Mouse (Mus musculus) embryonic facial prominence, embryonic 13.5 days (tissue): Measurements from ENCODE around the gene Sarnp. TPM values are rescaled to one million over a fixed set of nuclear protein-coding genes. Genes with fewer than 3 reads are reported as not detected.
A peak's percentile ranks its signal among the peaks of the same experiment; 100 is the strongest.
"Not testable (repeated sequence)": the region's sequence is repeated elsewhere in the genome, so short reads cannot be mapped to it uniquely, and the experiment has no call there.

ENCODE experiments used
- ATAC-seq: fragments of 200-750 bp; cut with Nextera tagmentation; 2 replicates; pipeline ENCODE4 v1.8.0; 2017; ENCODE audit warnings: low read depth; ENCODE audit not compliant: insufficient number of reproducible peaks, insufficient read depth, low FRiP score, low TSS enrichment
- H3K27ac ChIP-seq: fragments of 300-500 bp; sonication (generic); 2 replicates; pipeline ENCODE4 v1.5.1; 2015; ENCODE audit warnings: moderate library complexity, mild to moderate bottlenecking, inconsistent platforms
- H3K27me3 ChIP-seq: fragments of 300-500 bp; sonication (generic); 2 replicates; pipeline ENCODE4 v1.6.1; 2015; ENCODE audit warnings: mild to moderate bottlenecking, inconsistent platforms
- H3K36me3 ChIP-seq: fragments of 300-500 bp; sonication (generic); 2 replicates; pipeline ENCODE4 v1.6.1; 2015; ENCODE audit warnings: mild to moderate bottlenecking, inconsistent platforms
- H3K4me1 ChIP-seq: fragments of 300-500 bp; sonication (generic); 2 replicates; pipeline ENCODE4 v1.6.1; 2015; ENCODE audit warnings: inconsistent platforms
- H3K4me2 ChIP-seq: fragments of 300-500 bp; sonication (generic); 2 replicates; pipeline ENCODE4 v1.6.1; 2015; ENCODE audit warnings: moderate library complexity, mild to moderate bottlenecking, inconsistent platforms
- H3K4me3 ChIP-seq: fragments of 300-500 bp; sonication (generic); 2 replicates; pipeline ENCODE4 v1.5.1; 2015; ENCODE audit warnings: mild to moderate bottlenecking, inconsistent platforms
- H3K9ac ChIP-seq: fragments of 300-500 bp; sonication (generic); 2 replicates; pipeline ENCODE4 v1.6.1; 2015; ENCODE audit warnings: mild to moderate bottlenecking, inconsistent platforms
- H3K9me3 ChIP-seq: fragments of 300-500 bp; sonication (generic); 2 replicates; pipeline ENCODE4 v1.6.1; 2016; ENCODE audit warnings: inconsistent platforms
- WGBS: fragments of 180-500 bp; shearing (Covaris S2); methylation state at CpG from one replicate; pipeline ENCODE4 v1.1.7; 2015; ENCODE audit warnings: mixed read lengths; 5-methylcytosine and 5-hydroxymethylcytosine counted together
- polyA plus RNA-seq: library from polyadenylated mRNA; unstranded; fragments of >200 nt; fragmentation: Nextera tagmentation; extraction: Ambion mirVana; gene quantifications from 2 replicates; pipeline ENCODE4 v1.2.1, GENCODE M21; 2015

Gene Sarnp
- polyA plus RNA-seq, 1 experiment from 2014 or later: 252 TPM

GRCm38 (mm10) chr10:128821358-128822056 is 4.4 kb downstream of the Sarnp start, which contains the start of gene Ormdl2:
Gene Ormdl2, minus strand, starts transcription at chr10:128821645.
- Histone ChIP-seq H3K4me3 (peak within 1 kb of the TSS; percentile 94), H3K9ac (peak within 1 kb of the TSS; percentile 86), H3K9me3 (no peaks in the 10 kb centered on the region), H3K27me3 (no peaks in the 10 kb centered on the region), H3K27ac (peak within 1 kb of the TSS; percentile 72; the same call in 1 of the 2 replicates), H3K4me1 (peaks cover 18% of the 10 kb centered on the region), H3K36me3 (peaks cover 41% of the 10 kb centered on the region), H3K4me2 (peak within 1 kb of the TSS; percentile 85)
- ATAC-seq: peak; percentile 99
- under 1% methylated on average over 46 of the region's 46 CpGs for WGBS

- Histone ChIP-seq H3K4me1 (peaks cover 18% of the 10 kb centered on the region), H3K27me3 (no peaks in the 10 kb centered on the region), H3K36me3 (peaks cover 35% of the 10 kb centered on the region), H3K4me3 (peak overlapping the region; percentile 94), H3K9me3 (no peaks in the 10 kb centered on the region), H3K27ac (peak overlapping the region; percentile 72; the same call in 1 of the 2 replicates), H3K9ac (peak overlapping the region; percentile 86), H3K4me2 (peak overlapping the region; percentile 85)
- ATAC-seq: no peak
- 3% methylated on average over 13 of the region's 13 CpGs for WGBS
Observed at GRCm38 (mm10) chr10:128822135-128822534, 5.0 kb downstream of the Sarnp start.

GRCm38 (mm10) chr10:128823087-128823486 is 6.0 kb downstream of the Sarnp start:
- H3K27ac ChIP-seq, H3K9me3 ChIP-seq, H3K27me3 ChIP-seq, H3K9ac ChIP-seq, ATAC-seq: not testable (repeated sequence)
- peaks cover 18% of the 10 kb centered on the region for H3K4me1 ChIP-seq
- peaks cover 31% of the 10 kb centered on the region for H3K36me3 ChIP-seq
- H3K4me3 ChIP-seq: peak overlapping the region; percentile 94
- H3K4me2 ChIP-seq: peak overlapping the region; percentile 85
- 80% methylated on average over 4 of the region's 4 CpGs for WGBS

- no peak overlapping the region for H3K4me3 ChIP-seq
- no peak overlapping the region for H3K27ac ChIP-seq
- no peaks in the 10 kb centered on the region for H3K27me3 ChIP-seq
- H3K4me1 ChIP-seq: peaks cover 18% of the 10 kb centered on the region
- no peak overlapping the region for H3K9ac ChIP-seq
- WGBS: 96% methylated on average over 9 of the region's 9 CpGs
- ATAC-seq: no peak
- peaks cover 27% of the 10 kb centered on the region for H3K36me3 ChIP-seq
- no peak overlapping the region for H3K4me2 ChIP-seq
- H3K9me3 ChIP-seq: no peaks in the 10 kb centered on the region
Observed at GRCm38 (mm10) chr10:128823821-128824220, 6.7 kb downstream of the Sarnp start.

DNA sequence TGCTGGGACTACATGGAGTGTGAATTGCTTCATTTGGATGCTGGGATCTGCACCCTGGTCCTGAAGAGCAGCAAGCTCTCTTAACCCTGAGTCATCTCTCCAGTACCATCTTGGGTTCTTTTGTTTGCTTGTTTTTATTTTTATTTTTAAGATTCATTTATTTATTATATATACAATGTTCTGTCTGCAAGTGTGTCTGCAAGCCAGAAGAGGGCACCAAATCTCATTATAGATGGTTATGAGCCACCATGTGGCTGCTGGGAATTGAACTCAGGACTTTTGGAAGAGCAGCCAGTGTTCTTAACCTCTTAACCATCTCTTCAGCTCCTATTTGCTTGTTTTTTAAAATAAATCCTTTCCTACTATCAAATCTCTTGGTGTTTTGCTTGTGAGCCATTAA is 20.3 kb downstream of the Sarnp start:
- ATAC-seq: no peak
- Histone ChIP-seq H3K4me2 (no peak overlapping the region), H3K4me1 (no peaks in the 10 kb centered on the region), H3K9ac (no peak overlapping the region), H3K4me3 (no peak overlapping the region), H3K36me3 (peaks cover 85% of the 10 kb centered on the region), H3K9me3 (no peaks in the 10 kb centered on the region), H3K27ac (no peak overlapping the region), H3K27me3 (no peaks in the 10 kb centered on the region)

DNA sequence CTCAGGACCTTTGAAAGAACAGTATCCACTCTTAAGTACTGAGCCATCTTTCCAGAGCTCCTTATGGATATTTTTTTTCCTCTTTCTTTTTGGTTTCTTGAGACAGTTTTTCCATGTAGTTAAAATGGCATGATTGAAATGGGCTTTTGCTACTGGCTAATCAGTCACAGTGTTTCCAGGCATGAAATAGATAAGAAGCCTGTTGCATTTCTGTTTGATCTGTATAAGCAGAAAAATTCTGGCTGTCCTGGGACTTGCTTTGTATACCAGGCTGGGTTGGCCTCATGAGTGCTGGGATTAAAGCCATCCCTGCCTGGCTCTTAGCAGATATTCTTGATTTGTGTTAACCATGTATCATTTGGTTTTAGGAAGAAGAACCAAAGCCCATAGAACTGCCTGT is 22.3 kb downstream of the Sarnp start:
- Histone ChIP-seq H3K9me3 (no peaks in the 10 kb centered on the region), H3K4me1 (no peaks in the 10 kb centered on the region), H3K36me3 (peaks cover 78% of the 10 kb centered on the region)

GRCm38 (mm10) chr10:128840612-128841011 is 23.5 kb downstream of the Sarnp start:
- H3K4me1 ChIP-seq: no peaks in the 10 kb centered on the region
- H3K36me3 ChIP-seq: peaks cover 75% of the 10 kb centered on the region
- H3K9me3 ChIP-seq: no peaks in the 10 kb centered on the region
- ATAC-seq: no peak
- no peaks in the 10 kb centered on the region for H3K27me3 ChIP-seq
- H3K9ac ChIP-seq: no peak overlapping the region
- H3K4me3 ChIP-seq: no peak overlapping the region
- H3K27ac ChIP-seq: no peak overlapping the region
- no peak overlapping the region for H3K4me2 ChIP-seq

More for the DNA sequence above, 22.3 kb downstream of the Sarnp start:
- Histone ChIP-seq H3K4me2 (no peak overlapping the region), H3K27me3 (no peaks in the 10 kb centered on the region), H3K9ac (no peak overlapping the region), H3K4me3 (no peak overlapping the region), H3K27ac (no peak overlapping the region)
- ATAC-seq: no peak

DNA sequence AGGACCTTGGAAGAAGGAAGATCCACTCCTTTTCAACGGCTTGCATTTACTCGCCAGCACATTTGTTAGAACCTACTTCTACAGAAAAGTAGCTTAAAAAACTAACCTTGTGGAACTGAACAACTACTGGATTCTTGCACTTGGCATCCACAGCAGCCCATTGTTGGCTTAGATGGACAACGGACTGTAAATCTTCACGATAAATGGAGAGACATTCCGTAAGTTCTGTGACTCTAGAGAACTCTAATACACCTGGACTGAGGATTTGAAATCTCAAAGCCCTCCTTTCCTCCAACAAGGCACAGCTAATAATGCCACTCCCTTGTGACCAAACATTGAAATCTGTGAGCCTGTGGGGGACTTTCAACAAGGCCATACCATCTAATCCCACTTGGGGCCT is 26.1 kb downstream of the Sarnp start:
- Histone ChIP-seq H3K4me3 (no peak overlapping the region), H3K4me2 (no peak overlapping the region), H3K27me3 (no peaks in the 10 kb centered on the region), H3K36me3 (peaks cover 72% of the 10 kb centered on the region), H3K4me1 (no peaks in the 10 kb centered on the region), H3K9me3 (no peaks in the 10 kb centered on the region), H3K27ac (no peak overlapping the region), H3K9ac (no peak overlapping the region)
- 94% methylated on average over 5 of the region's 5 CpGs for WGBS
- ATAC-seq: no peak

DNA sequence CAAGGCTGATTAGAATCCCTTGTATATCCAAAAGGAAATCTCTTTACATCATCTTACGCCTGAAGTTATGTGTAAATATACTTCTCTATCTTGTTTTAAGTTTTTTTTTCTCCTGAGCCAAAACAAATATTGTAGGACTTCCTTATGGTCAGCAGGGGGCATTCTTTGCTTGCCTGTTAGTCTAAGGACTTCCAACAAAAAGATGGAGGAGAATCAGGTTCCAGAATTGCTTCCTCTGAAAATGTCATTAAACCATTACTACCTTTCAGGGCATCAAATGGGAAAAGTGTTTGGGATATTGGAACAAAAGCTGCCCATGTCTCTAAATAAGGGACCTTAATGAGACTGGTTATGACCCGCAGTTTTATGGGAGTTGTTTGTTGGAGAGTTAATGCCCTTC is 28.4 kb downstream of the Sarnp start:
- H3K4me2 ChIP-seq: no peak overlapping the region
- H3K36me3 ChIP-seq: peaks cover 69% of the 10 kb centered on the region

GRCm38 (mm10) chr10:128846664-128847063 is 29.5 kb downstream of the Sarnp start:
- no peak overlapping the region for H3K27ac ChIP-seq
- H3K4me2 ChIP-seq: no peak overlapping the region
- ATAC-seq: no peak
- H3K9ac ChIP-seq: no peak overlapping the region
- H3K4me1 ChIP-seq: no peaks in the 10 kb centered on the region
- no peaks in the 10 kb centered on the region for H3K9me3 ChIP-seq
- H3K4me3 ChIP-seq: no peak overlapping the region
- H3K36me3 ChIP-seq: peaks cover 63% of the 10 kb centered on the region
- WGBS: 98% methylated on average over 4 of the region's 4 CpGs
- no peaks in the 10 kb centered on the region for H3K27me3 ChIP-seq

More for the DNA sequence above, 28.4 kb downstream of the Sarnp start:
- Histone ChIP-seq H3K27me3 (no peaks in the 10 kb centered on the region), H3K9me3 (no peaks in the 10 kb centered on the region), H3K27ac (no peak overlapping the region), H3K9ac (no peak overlapping the region), H3K4me3 (no peak overlapping the region), H3K4me1 (no peaks in the 10 kb centered on the region)
- no peak for ATAC-seq
- 76% methylated on average over 2 of the region's 2 CpGs for WGBS

- Histone ChIP-seq H3K9ac (no peak overlapping the region), H3K27me3 (no peaks in the 10 kb centered on the region), H3K4me3 (no peak overlapping the region), H3K27ac (no peak overlapping the region), H3K9me3 (no peaks in the 10 kb centered on the region), H3K36me3 (peaks cover 52% of the 10 kb centered on the region), H3K4me1 (no peaks in the 10 kb centered on the region), H3K4me2 (no peak overlapping the region)
- 75% methylated on average over 2 of the region's 2 CpGs for WGBS
- ATAC-seq: no peak
Observed at GRCm38 (mm10) chr10:128848426-128848825, 31.3 kb downstream of the Sarnp start.

DNA sequence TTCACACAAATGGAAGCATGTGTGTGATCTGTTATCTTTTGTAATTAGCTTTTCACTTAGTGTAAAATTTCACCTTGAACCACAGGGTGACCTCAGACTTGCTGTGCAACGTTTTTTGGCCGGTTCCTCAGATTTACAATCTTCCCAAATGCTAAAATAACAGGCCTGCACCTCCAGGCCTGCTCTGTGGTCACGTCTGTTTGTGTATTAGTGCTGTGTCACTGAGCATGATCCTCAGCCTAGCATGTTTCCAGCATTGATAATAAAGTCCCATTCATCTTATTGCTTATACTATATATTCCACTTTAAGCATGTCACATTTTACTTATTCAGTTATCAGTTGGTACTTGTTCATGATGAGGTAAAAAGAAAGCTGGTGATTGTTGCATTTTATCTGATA is 33.2 kb downstream of the Sarnp start:
- no peak overlapping the region for H3K4me2 ChIP-seq
- H3K27ac ChIP-seq: no peak overlapping the region
- peaks cover 51% of the 10 kb centered on the region for H3K36me3 ChIP-seq
- H3K9ac ChIP-seq: no peak overlapping the region
- no peaks in the 10 kb centered on the region for H3K4me1 ChIP-seq
- no peak overlapping the region for H3K4me3 ChIP-seq
- 71% methylated on average over 3 of the region's 3 CpGs for WGBS
- ATAC-seq: no peak
- no peaks in the 10 kb centered on the region for H3K27me3 ChIP-seq
- H3K9me3 ChIP-seq: no peaks in the 10 kb centered on the region
